Mouse (Mus musculus) ES-Bruce4 (cell line): ENCODE results near the gene Ccdc155.

ENCODE experiments used
- CTCF ChIP-seq: IDR thresholded peaks from one replicate; pipeline ENCODE4 v1.8.1; 2011; ENCODE audit warnings: low read depth, low read length
- EP300 ChIP-seq: IDR thresholded peaks from 2 replicates; pipeline ENCODE4 v1.6.1; 2011; ENCODE audit warnings: low read depth, low read length; ENCODE audit not compliant: insufficient read depth
- POLR2A ChIP-seq: IDR thresholded peaks from one replicate; pipeline ENCODE4 v1.8.1; 2011; ENCODE audit warnings: low read length; ENCODE audit not compliant: insufficient read depth

- TF ChIP-seq CTCF (no peak), EP300 (no peak), POLR2A (no peak)
Observed at GRCm38 (mm10) chr7:45166950-45167401, 37.7 kb downstream of the Ccdc155 start.
